Comparison of ENCODE assay signal across 22 mouse cellular contexts in the genomic region with DNA sequence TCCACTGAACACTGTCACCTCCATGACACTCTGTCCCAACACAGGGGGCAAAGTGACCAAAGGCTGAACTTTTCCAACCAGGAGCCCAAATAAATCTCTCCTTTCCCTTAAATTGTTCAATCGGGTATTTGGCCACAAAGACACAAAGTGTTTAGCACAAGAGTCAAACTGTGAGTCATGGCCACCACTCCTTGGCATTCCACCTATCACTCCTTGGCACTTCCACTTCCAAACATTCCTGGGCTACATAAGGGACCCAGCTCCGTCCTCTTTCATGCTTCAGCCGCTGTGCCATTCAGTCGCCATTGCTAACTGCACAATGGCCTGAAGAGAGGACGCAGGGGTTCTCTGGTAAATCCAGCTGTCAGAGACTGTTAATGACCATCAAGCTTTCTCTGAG.
"Had no signal": no experiment of that assay in that cellular context is flagged by ENCODE, and none has a peak within 500 bp of the region (broad histone marks: within the 10 kb centered on the region; RNA-seq: fewer than 3 reads in every experiment).

No protein-coding gene starts in this region.

- H3K27me3 ChIP-seq: intestine, embryonic 15.5 days had no signal

- H3K4me3 ChIP-seq: gastrocnemius, adult 2 months; heart, embryonic 10.5 days; heart, embryonic 12.5 days; intestine, embryonic 15.5 days; left cerebral cortex, adult 2 months; limb, embryonic 10.5 days; limb, embryonic 12.5 days had no signal

- DNase-seq: gastrocnemius, adult 2 months; gastrocnemius, postnatal 10 days; gastrocnemius, postnatal 25 days; heart, adult 18-20 months; heart, postnatal 10 days; heart, postnatal 4 days; kidney, adult 18-20 months; kidney, adult 8-10 months; kidney, postnatal 10 days; kidney, postnatal 25 days; kidney, postnatal 4 days; liver had no signal

- H3K9ac ChIP-seq: heart, embryonic 12.5 days; hindbrain, embryonic 14.5 days; intestine, embryonic 15.5 days; limb, embryonic 12.5 days had no signal

- H3K4me2 ChIP-seq: heart, embryonic 12.5 days; hindbrain, embryonic 14.5 days; intestine, embryonic 15.5 days; limb, embryonic 12.5 days had no signal

- H3K36me3 ChIP-seq: heart, embryonic 10.5 days; heart, embryonic 12.5 days; intestine, embryonic 15.5 days; limb, embryonic 10.5 days; limb, embryonic 12.5 days had no signal

- ATAC-seq: hindbrain, embryonic 16.5 days; inflammation-experienced regulatory T-cells, adult 6 months; intestine, embryonic 15.5 days; intestine, postnatal 0 days had no signal

- H3K9me3 ChIP-seq: heart, embryonic 10.5 days; heart, embryonic 12.5 days; intestine, embryonic 15.5 days; limb, embryonic 10.5 days; limb, embryonic 12.5 days had no signal

- H3K27ac ChIP-seq: gastrocnemius, adult 2 months; heart, embryonic 10.5 days; hindbrain, embryonic 14.5 days; intestine, embryonic 15.5 days; left cerebral cortex, adult 2 months; limb, embryonic 10.5 days; limb, embryonic 12.5 days had no signal
